ENCODE assay signal across 7 mouse cellular contexts in genomic region chrX:101954492-101954851, GRCm38 (mm10).
A peak's percentile ranks its signal among the peaks of the same experiment; 100 is the strongest.
DNase-seq lines count a peak whose midpoint lies in the region; ATAC-seq and TF ChIP-seq lines count a peak whose summit lies in the region.

No protein-coding gene starts in this region.

- H3K4me1 ChIP-seq in liver, embryonic 13.5 days (replicated peaks), result no peaks in the 10 kb centered on the region
- no peaks in the 10 kb centered on the region for H3K4me1 ChIP-seq in liver, embryonic 11.5 days (replicated peaks; ENCODE audit: control insufficient read depth, insufficient read depth, low read length)
- H3K4me1 ChIP-seq in forebrain, embryonic 11.5 days (replicated peaks; ENCODE audit: control insufficient read depth, insufficient read depth, low read length), result no peaks in the 10 kb centered on the region
- no peaks in the 10 kb centered on the region for H3K4me1 ChIP-seq in hindbrain, embryonic 16.5 days (ENCODE audit: control insufficient read depth, insufficient read depth, low read depth, low read length)
- H3K4me1 ChIP-seq in midbrain, postnatal 0 days (ENCODE audit: insufficient read depth, low read length), result no peaks in the 10 kb centered on the region

- H3K4me3 ChIP-seq in liver, embryonic 13.5 days (replicated peaks), result no peak overlapping the region
- no peak overlapping the region for H3K4me3 ChIP-seq in liver, embryonic 11.5 days (ENCODE audit: low read depth, low read length)
- no peak overlapping the region for H3K4me3 ChIP-seq in forebrain, embryonic 11.5 days (ENCODE audit: low read depth, low read length)
- no peak overlapping the region; the same call in 1 of the 2 replicates for H3K4me3 ChIP-seq in hindbrain, embryonic 16.5 days (ENCODE audit: low read length)
- H3K4me3 ChIP-seq in midbrain, postnatal 0 days (ENCODE audit: low read depth, low read length), result no peak overlapping the region; the same call in 1 of the 2 replicates

- H3K27me3 ChIP-seq in liver, embryonic 13.5 days, result peaks cover 13% of the 10 kb centered on the region; the same call in 1 of the 2 replicates
- H3K27me3 ChIP-seq in liver, embryonic 11.5 days (replicated peaks; ENCODE audit: control insufficient read depth, insufficient read depth, low read length), result peaks cover 25% of the 10 kb centered on the region
- peaks cover 25% of the 10 kb centered on the region for H3K27me3 ChIP-seq in forebrain, embryonic 11.5 days (ENCODE audit: control insufficient read depth, insufficient read depth, low read length)
- peaks cover 2% of the 10 kb centered on the region for H3K27me3 ChIP-seq in hindbrain, embryonic 16.5 days (replicated peaks; ENCODE audit: control insufficient read depth, insufficient read depth, low read length)
- H3K27me3 ChIP-seq in midbrain, postnatal 0 days (ENCODE audit: insufficient read depth, low read length), result peaks cover 16% of the 10 kb centered on the region; the same call in 1 of the 2 replicates

- H3K4me2 ChIP-seq in liver, embryonic 13.5 days, result peak overlapping the region; percentile 52; the same call in 1 of the 2 replicates
- no peak overlapping the region; the same call in 1 of the 2 replicates for H3K4me2 ChIP-seq in liver, embryonic 11.5 days
- 0 out of 2 replicates have a peak overlapping the region, but pooled peaks have one; percentile 2 for H3K4me2 ChIP-seq in forebrain, embryonic 11.5 days (ENCODE audit: low read depth, low read length, severe bottlenecking)
- peak overlapping the region; percentile 70 for H3K4me2 ChIP-seq in hindbrain, embryonic 16.5 days (ENCODE audit: low read length)
- peak overlapping the region; percentile 46 for H3K4me2 ChIP-seq in midbrain, postnatal 0 days (ENCODE audit: low read depth, low read length, poor library complexity, severe bottlenecking)

- H3K36me3 ChIP-seq in liver, embryonic 13.5 days, result no peaks in the 10 kb centered on the region
- no peaks in the 10 kb centered on the region for H3K36me3 ChIP-seq in liver, embryonic 11.5 days (ENCODE audit: control insufficient read depth, insufficient read depth, low read length)
- H3K36me3 ChIP-seq in forebrain, embryonic 11.5 days (ENCODE audit: control insufficient read depth, insufficient read depth, low read length), result no peaks in the 10 kb centered on the region
- no peaks in the 10 kb centered on the region for H3K36me3 ChIP-seq in hindbrain, embryonic 16.5 days (ENCODE audit: control insufficient read depth, insufficient read depth, low read length)
- H3K36me3 ChIP-seq in midbrain, postnatal 0 days (ENCODE audit: insufficient read depth, low read length), result no peaks in the 10 kb centered on the region

- ATAC-seq in liver, embryonic 13.5 days (ENCODE audit: low read depth), result no peak
- ATAC-seq in liver, embryonic 11.5 days (replicated peaks; ENCODE audit: low FRiP score), result no peak; the same call in 1 of the 2 replicates
- ATAC-seq in forebrain, embryonic 11.5 days (replicated peaks; ENCODE audit: low FRiP score), result no peak; the same call in 1 of the 2 replicates
- no peak for ATAC-seq in hindbrain, embryonic 16.5 days
- ATAC-seq in midbrain, postnatal 0 days (ENCODE audit: low FRiP score), result no peak; the same call in 1 of the 2 replicates

- no peak for TF ChIP-seq CTCF in midbrain, postnatal 0 days (IDR thresholded peaks at IDR 0.05)

- H3K9me3 ChIP-seq in liver, embryonic 13.5 days (replicated peaks), result no peaks in the 10 kb centered on the region
- no peaks in the 10 kb centered on the region for H3K9me3 ChIP-seq in liver, embryonic 11.5 days (ENCODE audit: control insufficient read depth, low read length)
- H3K9me3 ChIP-seq in forebrain, embryonic 11.5 days (ENCODE audit: control insufficient read depth, low read length), result no peaks in the 10 kb centered on the region
- no peaks in the 10 kb centered on the region for H3K9me3 ChIP-seq in hindbrain, embryonic 16.5 days (ENCODE audit: control insufficient read depth, low read length)
- H3K9me3 ChIP-seq in midbrain, postnatal 0 days (ENCODE audit: low read length), result no peaks in the 10 kb centered on the region

- 44% methylated on average over 6 of the region's 6 CpGs for WGBS in liver, embryonic 13.5 days (ENCODE audit: insufficient replicate concordance)
- WGBS in liver, embryonic 11.5 days, result 49% methylated on average over 6 of the region's 6 CpGs
- 40% methylated on average over 6 of the region's 6 CpGs for WGBS in forebrain, embryonic 11.5 days
- WGBS in hindbrain, embryonic 16.5 days, result 39% methylated on average over 6 of the region's 6 CpGs
- 39% methylated on average over 6 of the region's 6 CpGs for WGBS in midbrain, postnatal 0 days

- no peak for DNase-seq in liver, embryonic 13.5 days
- no peak for DNase-seq in liver, embryonic 11.5 days (ENCODE audit: low spot score)
- no peak for DNase-seq in forebrain, embryonic 11.5 days (ENCODE audit: low spot score)
- DNase-seq in midbrain, postnatal 0 days (ENCODE audit: low spot score), result no peak
- no peak for DNase-seq in thymus, postnatal 36 days
- DNase-seq in thymus, postnatal 25 days, result no peak

- no peak overlapping the region for H3K27ac ChIP-seq in liver, embryonic 13.5 days
- H3K27ac ChIP-seq in liver, embryonic 11.5 days (ENCODE audit: low read depth, low read length), result no peak overlapping the region
- no peak overlapping the region for H3K27ac ChIP-seq in forebrain, embryonic 11.5 days (ENCODE audit: low read depth, low read length)
- H3K27ac ChIP-seq in hindbrain, embryonic 16.5 days (ENCODE audit: low read depth, low read length), result no peak overlapping the region
- no peak overlapping the region for H3K27ac ChIP-seq in midbrain, postnatal 0 days (ENCODE audit: low read depth, low read length)

- H3K9ac ChIP-seq in liver, embryonic 13.5 days, result no peak overlapping the region
- H3K9ac ChIP-seq in liver, embryonic 11.5 days (ENCODE audit: low read depth, low read length), result no peak overlapping the region
- H3K9ac ChIP-seq in forebrain, embryonic 11.5 days (ENCODE audit: low read length), result no peak overlapping the region
- H3K9ac ChIP-seq in hindbrain, embryonic 16.5 days (ENCODE audit: low read depth, low read length), result 0 out of 2 replicates have a peak overlapping the region, but pooled peaks have one; percentile 27
- H3K9ac ChIP-seq in midbrain, postnatal 0 days (replicated peaks; ENCODE audit: low read length, poor library complexity, severe bottlenecking), result no peak overlapping the region
